Mouse (Mus musculus): ENCODE data around the gene Cdkn2b.

DNA sequence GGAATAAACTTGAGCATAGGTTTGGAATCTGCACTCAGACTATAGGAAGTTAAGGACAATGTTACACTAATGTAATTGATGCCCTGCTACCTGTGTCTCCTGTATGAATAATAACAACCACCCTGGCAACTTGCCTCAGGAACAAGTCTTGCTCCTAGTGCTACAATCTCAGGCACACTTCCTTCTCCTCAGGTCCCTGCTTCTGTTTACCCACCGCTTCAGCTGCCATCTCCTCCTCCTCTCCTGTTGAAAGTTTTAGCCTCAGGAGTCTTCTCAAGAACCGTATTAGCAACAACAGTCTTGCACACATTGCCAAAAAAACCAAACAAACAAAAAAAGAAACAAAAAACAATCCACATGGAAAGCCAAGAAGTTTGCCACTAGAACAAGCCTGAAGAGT is 31.2 kb downstream of the Cdkn2b start:
- TF ChIP-seq CTCF (IDR thresholded peaks at IDR 0.05; ENCODE audit: low read depth) (no peak), EP300 (IDR thresholded peaks at IDR 0.05; ENCODE audit: low read depth) (no peak)
